Mouse (Mus musculus) adrenal gland, adult 8-10 months (tissue): ENCODE data around the gene Nectin4. TPM values are rescaled to one million over a fixed set of nuclear protein-coding genes. Genes with fewer than 3 reads are reported as not detected.

Experiments
- DNase-seq: peaks from one replicate; pipeline ENCODE4 v3.0.0; 2022
- total RNA-seq, 4 experiments: library from RNA; stranded (reverse); gene quantifications; 2 replicates each; pipeline ENCODE4 v1.2.4; 2022

The Nectin4 gene
- total RNA-seq, 4 experiments from 2014 or later, result 0.10 to 0.54 (median 0.31) TPM

DNA sequence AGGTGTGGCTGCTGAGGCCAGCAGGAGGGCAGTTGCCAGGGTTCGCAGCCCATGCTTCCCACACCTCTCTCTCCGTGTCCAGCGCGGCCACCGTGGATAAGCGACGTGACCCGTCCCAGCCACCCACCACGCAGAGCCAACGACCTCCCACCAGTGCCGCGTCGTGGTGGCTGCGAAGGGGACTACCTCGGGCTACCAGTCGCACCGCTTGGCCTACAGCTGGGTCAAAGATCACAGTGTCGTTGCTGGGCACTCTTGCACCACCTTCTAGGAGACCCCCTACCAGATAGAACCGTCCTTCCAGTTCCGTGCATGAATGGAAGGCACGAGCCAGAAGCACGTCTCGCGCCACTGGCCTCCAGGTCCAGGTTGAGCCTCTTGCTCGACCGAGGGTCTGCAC, 9.6 kb upstream of the Nectin4 start:
- DNase-seq, result no peak

DNA sequence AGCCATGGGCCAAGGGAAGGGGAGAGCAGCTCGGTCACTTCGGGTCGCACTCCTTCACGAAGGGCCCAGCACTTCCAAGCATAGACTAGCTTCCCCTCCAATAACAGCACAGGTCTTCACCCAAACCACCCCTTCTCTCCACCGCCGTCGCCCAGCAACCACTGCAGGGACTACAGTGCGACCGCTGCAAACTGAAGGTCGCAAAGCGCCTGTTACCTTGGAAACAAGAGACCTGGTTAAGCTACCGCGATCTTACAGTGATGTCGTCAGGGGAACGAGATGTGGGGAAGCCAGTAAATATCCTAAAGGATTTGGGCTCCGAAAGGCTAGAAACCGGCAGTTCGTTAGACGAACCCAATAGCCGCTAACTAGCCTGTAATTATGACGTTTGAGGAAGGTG, 9.2 kb upstream of the Nectin4 start, which contains the start of gene Klhdc9:
Gene Klhdc9 (minus strand): TSS at position 143 of the 400 bp plus-strand sequence.
- peak; percentile 90 for DNase-seq

DNA sequence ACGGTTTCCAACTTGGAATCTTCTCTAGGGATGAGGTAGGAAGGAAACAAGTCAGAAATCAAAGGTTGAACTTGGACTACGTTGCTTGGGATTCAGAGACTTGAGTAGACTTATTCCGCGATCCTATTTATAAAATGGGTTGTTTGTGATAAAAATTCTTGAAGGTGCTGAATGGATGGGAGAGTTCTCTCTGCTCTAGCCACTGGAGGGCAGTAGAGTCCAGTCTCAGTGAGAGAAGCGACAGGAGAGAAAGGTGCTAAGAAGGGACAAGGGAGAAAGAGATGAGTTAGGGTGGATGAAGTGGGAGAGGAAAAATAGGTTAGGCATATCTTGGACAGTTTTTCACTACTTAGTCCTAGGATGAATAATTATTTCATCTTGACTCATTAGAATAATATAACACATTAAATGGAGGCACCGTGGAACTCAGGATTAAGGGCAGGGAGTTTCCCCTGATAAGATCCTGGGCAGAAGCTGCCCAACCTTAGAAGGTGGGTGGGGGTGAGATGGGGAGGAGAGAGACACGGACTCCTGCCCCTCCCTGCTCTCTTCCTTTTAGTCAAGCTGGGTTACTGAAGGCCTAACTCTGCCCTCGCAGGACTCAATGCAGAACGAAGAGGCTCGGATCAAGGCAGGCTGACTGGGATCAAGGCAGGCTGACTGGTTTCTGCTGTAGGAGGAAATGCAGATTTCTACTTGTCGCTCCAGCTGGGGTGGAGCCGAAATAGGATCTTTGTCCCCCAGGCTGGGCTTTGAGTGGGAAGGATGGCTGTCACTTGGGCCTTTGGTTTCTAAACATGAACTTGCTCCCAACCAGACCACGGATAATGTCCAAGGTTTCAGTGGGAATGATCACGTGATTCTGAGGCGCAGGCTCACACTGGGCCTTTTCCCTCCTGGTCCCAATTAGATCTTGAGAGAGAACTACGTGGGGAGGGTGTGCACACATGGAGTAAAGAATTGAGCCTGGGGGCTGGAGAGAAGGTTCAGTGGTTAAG, 8.5 kb upstream of the Nectin4 start:
- DNase-seq, result no peak

DNA sequence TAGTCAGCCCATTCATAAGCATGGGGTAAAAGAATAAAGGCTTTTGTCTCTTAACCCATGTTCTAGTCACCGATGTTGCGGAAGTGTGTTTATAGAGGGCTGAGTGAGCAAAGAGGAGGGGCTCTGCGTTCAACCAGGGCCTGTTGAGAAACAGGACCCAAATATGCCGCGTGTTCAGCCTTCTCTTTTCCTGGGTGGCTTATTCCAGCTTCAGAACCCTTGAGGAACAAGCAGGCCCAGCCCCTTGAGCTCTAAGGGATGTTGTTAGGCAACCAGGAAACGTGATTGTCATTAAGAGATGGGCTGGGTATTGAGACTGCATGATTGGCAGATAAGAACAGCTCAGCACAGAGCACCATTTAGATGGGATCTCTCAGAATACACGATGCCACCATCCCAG, 4.0 kb upstream of the Nectin4 start:
- DNase-seq, result no peak

DNA sequence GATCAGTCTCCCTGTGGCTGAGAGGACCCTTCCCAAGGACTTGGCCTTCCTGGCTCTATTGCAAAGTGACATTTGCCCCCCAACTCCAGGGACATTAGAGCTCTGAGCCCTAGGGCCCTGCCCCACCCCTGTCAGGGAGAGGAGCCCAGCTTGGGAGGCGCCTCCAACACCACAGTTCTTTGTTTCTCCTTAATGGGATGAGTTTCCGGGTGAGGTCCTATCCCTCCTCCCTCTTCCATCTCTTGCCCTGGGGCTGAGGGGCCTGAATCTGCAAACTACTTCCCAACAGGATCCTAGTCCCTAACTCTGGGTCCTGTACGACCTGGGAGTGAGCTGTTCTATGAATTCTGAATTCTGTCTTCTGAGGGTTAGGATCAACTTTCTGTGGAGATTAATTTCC, 3.0 kb downstream of the Nectin4 start:
- DNase-seq, result no peak

DNA sequence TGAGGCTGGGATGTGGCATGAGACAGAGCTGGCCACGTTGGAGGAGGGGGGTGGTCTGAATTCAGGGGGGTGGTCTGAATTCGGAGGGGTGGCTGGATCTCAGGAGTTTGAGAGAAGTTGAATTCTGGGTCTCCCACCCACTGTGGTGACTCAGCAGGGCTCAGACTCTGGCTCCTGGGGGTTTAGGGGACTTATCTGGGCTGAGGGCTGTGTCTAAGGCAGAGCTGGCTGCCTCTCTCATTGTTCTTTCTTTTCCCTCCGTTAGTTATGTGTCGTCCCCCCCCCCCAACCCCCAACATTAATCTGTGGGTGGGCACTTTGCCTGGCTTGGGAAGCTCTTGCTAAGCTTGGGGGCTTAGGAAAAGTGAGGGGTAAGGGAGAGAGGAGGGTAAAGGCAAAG, 4.0 kb downstream of the Nectin4 start:
- DNase-seq, result no peak

DNA sequence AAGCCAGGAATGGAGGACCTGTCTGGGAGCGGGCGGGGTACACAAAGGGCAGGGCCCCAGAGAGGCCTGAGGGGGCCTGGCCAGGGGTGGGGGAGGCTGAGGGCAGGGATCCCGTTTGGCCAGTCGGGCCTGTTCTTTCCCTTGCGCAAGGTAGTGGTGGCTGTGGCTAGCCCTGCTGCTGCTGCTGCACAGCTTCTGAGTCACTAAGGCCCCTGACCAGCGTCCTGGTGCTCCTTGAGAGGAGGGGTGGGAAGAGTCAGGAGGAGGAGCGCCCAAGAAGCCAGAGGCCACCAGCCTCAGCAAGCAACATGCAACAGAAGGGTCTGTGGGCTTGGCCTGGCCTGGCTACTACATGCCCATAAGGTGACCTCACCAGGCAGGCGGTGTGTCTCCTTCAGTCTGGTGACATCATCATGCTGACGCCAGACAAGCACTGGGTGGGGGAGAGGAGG, 5.8 kb downstream of the Nectin4 start:
- no peak for DNase-seq

DNA sequence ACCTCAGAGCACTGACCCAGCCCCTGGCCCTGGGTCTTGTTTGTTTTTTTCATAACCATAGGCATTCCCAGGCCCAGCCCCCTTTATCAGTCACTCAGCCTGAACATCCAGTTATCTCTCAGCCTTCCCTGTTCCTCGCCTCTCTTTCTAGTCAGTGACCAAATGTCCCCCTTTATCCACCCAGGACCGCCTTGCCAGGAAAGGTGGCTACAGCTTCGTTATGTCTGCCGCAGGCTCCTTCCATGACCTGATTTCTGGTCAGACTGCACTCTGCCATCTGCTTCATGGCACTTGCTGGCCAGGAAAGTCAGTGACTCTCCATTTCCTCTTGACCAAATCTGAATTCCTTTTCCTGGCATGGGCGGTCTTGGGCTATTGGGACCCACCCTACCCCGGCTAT, 8.4 kb downstream of the Nectin4 start:
- no peak for DNase-seq

DNA sequence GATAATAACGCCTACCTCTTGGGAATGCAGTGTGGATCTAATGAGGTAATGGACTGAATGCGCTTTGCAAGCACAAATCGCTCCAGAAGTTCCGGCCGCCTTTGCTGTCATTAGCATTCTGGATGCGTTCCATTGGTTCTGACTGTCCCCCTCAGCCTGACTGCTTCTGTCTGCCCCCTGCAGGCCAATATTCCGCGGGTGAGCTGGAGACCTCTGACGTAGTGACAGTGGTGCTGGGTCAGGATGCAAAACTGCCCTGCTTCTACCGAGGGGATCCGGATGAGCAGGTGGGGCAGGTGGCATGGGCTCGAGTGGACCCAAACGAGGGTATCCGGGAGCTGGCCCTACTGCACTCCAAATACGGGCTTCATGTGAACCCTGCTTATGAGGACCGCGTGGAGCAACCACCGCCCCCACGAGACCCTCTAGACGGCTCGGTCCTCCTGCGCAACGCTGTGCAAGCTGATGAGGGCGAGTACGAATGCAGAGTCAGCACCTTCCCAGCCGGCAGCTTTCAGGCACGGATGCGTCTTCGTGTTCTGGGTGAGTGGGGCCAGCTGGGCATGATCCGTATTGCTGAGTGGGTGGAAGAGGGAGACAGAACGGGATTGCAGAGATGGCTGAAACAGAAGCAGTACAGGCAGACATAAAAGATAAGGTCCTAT, 10.2 kb downstream of the Nectin4 start:
- peak; percentile 57 for DNase-seq

DNA sequence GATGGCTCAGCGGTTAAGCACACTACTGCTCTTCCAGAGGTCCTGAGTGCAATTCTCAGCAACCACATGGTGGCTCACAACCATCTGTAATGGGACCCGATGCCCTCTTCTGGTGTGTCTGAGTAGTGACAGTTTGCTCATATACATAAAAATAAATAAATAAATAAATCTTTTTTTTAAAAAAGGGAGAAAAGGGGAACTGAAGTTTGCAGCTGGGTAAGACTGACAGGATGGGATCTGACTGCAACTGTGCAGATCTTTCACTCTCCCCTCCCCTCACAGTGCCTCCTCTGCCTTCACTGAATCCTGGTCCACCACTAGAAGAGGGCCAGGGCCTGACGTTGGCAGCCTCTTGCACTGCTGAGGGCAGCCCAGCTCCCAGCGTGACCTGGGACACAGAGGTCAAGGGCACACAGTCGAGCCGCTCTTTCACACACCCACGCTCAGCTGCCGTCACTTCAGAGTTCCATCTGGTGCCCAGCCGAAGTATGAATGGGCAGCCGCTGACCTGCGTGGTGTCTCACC, 12.3 kb downstream of the Nectin4 start:
- no peak for DNase-seq

DNA sequence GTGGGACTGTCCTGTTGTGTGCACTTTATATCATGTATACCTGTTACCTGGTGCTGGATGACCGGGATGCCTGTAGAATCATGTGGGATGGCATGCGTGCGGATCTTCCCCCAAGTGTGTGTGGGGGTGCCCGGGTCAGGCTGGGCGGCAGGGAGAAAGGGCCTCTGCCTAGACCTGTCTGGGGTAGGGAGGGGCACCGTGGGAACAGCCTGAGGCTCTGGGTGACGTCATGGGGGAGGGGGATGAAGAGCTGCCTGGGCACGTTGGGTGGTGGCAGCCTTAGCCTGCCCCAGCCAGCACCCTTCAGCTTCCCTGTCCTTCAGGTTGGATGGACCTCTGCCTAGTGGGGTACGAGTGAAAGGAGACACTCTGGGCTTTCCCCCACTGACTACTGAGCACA, 14.5 kb downstream of the Nectin4 start:
- DNase-seq, result no peak

DNA sequence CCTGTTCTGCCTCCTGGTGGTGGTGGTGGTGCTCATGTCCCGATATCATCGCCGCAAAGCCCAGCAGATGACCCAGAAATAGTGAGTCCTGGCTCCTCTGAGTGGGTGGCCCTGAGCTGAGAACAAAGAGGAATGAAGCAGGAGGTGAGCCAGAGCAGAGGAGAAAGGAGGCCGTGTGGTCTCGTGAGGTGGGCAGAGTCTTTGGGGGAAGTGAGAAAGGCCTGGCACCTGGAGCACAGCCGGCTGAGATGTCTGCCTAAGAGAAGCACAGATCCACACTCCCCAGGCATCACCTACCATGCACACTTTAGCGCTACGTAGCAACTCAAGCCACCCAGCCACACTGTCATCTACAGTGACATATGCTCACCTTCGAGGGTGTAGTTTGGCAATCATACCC, 15.3 kb downstream of the Nectin4 start:
- no peak for DNase-seq

DNA sequence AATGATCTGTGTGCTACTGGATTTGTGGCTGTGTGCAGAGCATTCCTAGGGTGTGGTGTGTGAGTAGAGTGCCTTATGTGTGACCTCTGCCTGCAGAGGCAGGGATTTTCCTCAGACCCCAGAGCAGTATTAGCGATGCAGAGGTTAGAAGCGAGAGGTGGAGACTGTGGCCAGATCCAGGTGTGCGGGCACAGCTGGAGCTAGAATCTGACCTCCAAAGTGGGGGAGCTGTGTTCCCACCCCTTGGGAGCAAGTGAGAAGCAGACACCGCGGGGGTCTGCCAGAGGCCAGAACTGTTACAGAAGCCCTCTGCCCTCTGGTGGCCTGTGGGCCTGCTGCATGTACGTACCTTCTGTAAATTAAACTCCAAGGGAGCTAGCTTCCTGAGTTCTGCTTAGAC, 17.2 kb downstream of the Nectin4 start:
- DNase-seq, result no peak

DNA sequence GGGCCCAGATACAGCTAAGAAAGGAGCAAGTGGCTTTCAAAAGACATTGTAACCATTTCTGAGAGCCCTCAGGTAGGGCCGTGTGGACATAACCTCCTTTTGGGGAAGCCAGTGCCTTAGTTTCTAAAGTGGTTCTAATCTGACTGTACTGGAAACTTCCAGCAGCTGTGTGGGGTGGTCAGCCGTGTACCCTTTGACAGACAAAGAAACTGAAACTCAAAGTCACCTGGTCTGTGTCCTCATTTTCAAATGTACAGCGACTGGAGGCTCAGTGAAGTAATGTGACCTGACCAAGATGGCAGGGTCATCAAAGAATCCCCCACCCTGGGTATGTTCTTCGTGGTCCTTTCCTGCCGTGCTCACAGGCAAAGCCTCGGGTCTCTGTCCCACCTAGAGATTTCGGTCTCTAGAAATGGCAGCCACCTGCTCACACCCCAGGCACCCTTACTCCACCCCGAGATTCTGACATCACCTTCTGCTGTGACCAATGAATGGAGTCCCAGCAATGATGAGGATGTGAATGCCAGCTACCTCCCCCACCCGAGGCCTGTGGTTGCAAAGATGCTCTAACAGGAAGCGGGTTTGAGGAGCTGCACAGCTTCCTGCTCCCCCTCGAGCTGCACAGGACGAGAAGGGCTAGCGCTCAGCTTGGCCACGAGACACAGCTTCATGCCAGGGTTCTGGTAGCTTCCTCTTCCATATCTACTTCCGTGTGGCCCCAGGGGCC, 18.6 kb downstream of the Nectin4 start, which contains the start of gene Arhgap30:
Gene Arhgap30 (plus strand): TSS at position 579 of the 727 bp plus-strand sequence.
- DNase-seq, result peak; percentile 32

DNA sequence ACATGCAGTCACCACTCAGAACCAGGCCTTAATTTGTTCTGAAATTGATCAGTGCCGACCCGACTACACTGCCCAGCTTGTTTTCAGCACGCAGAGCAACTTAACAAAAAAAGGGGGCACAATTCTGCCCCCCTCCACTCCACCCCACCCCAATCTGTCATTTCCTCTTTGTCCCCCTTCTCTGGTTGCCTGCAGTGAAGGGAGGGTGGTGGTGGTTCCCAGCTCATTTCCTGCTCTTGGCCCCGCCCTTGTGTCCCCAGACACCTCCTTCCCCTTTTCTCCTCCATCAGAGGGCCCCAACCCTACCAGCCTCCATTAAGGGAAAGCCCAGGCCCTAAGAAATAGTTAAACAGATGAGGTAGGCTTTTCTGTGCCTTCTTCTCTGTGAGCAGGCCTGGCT, 20.2 kb downstream of the Nectin4 start:
- DNase-seq, result no peak

DNA sequence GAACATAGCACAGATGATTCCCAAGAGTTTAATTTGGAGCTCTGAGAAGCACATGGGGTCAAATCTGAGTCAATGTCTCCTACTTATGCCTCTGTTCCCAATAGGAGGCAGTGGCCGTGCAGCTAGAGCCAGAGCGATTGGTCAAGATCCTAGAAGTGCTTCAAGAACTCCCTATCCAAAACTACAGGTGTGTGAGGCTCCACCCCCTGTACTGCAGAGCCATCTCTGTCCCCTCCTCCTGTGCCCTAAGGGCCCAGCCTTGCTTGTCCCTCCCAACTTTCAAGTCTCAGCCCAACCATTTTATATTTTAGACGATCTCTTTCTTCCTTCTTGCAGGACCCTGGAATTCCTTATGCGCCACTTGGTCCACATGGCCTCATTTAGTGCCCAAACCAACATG, 31.9 kb downstream of the Nectin4 start:
- DNase-seq, result no peak

DNA sequence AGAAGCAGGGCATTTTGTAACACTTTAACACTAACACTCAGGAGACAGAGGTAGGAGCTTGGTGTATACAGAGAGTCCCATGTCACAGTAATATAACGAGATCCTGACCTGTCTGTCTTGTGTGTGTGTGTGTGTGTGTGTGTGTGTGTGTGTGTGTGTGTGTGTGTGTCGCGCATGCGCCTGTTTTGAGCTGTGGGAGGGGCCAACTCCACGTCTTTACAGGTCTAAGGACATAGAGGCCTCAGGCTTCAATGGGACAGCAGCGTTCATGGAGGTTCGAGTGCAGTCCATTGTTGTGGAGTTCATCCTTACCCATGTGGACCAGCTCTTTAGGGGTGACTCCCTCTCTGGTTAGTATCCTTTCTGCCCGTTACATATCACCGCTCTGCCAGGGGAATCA, 33.1 kb downstream of the Nectin4 start:
- DNase-seq, result no peak

DNA sequence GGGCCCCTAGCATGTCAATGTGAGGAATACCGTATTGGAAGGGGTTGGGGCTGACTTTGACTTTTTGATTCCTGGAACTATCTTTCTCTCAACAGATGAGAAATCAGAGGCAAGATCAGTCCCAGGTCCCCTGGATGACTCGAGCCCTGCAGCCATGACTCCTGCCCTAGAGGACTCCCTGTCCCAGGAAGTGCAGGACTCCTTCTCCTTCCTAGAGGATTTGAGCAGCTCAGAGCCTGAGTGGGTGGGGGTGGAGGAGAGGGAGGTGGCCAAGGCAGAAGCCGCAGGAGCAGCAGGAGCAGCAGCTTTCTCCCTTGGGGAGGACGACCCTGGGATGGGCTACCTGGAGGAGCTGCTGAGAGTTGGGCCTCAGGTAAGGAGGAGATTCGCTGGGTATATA, 37.4 kb downstream of the Nectin4 start:
- DNase-seq, result no peak

DNA sequence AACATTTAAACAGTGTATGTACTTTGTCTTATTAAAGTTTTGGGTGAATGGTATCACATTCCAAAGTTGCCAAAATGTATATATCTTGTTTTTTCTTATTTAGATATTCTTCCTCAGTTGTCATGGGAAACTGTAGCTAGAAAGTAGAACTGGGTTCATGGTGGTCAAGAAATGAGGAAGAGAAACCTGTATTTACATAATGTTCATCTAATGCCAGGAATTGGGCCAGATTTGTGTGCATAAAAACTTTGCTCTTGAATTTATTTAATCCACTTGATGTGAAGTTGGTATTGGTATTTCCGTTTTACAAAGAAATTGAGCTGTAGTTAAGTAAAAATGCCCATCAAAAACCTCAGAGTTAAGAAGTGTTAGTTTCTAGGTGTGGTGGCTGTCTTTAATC, 40.3 kb downstream of the Nectin4 start:
- no peak for DNase-seq

DNA sequence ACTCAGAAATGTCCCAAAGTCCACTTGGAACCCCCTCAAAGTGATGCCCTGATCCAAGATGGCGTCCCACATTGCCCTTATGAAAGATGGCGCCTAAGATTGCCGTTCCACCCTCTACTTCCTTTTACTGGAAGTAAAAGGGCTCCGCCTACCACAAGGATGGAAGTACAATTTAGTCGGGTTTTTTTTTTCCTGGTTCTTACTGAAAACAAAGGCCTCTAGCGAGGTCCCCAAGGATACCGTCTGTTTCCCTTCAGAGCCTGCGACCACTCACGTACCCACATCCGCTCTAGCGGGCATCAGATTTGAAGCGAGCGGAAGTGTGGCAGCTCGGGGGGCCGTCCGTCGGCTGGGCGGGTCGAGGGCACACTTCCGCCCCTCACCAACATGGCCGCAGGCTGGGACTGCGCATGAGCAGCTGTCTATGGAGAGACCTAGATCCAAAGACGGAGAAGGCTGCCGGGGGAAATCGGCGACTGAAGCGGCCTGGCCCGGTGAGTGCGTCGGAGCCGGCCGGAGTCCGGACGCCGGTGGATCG, 41.1 kb downstream of the Nectin4 start, which contains the start of gene Usf1:
Gene Usf1 (plus strand): TSS at position 367 of the 538 bp plus-strand sequence.
- peak; percentile 92 for DNase-seq

DNA sequence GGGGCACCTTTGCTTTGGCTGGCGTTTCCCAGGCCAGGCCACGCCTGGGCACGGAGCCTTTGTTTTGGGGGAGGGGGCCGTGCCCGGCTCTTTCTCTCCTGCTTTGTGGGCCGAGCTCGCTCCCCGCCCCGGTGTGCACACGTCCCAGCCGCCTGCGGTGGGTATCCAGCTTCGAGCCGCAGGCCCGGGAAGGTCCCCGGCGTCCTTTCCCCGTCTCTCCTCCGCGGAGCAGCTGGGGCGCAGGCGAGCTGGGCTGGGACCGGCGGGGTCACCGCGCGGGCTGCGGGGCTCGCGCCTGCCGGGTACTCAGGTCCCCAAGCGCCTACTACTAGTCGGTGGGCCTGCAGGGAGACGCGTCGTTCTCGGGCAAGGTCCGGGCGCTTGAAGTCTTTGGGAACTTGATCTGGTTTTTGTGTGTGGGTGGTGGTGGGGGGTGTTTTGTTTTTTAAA, 41.6 kb downstream of the Nectin4 start:
- DNase-seq, result no peak

DNA sequence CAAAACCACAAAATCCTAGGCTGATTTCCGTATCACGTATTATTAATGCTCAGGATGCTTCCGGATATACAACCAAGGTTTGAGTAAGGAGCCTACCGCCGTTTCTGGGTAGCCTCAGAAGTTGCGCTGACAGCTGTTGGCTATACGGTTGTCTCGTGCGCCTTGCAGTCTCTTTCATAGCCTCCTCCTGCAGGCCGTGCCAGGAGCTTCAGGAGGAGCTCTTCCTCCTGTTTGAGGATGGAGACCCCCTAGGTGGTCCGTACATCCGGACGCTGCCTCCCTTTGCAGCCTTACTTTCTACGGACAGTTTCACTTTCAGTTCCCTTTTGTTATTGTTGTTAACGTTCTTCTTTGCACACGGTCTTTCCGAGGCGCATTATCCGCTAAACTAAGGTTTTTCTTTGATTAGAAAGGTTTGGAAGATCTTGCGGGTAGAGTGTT, 42.1 kb downstream of the Nectin4 start:
- DNase-seq, result no peak
